Mouse (Mus musculus) forebrain, embryonic 11.5 days (tissue): ENCODE data around the gene Abcc4. TPM values are rescaled to one million over a fixed set of nuclear protein-coding genes. Genes with fewer than 3 reads are reported as not detected.
A peak's percentile ranks its signal among the peaks of the same experiment; 100 is the strongest.

Experiments used
- ATAC-seq: fragments of 200-750 bp; cut with Nextera tagmentation; replicated peaks from 2 replicates; pipeline ENCODE4 v1.8.0; 2017; ENCODE audit warnings: moderate TSS enrichment; ENCODE audit not compliant: low FRiP score
- DNase-seq: peaks from one replicate; pipeline ENCODE4 v3.0.0-alpha.2; 2017; ENCODE audit warnings: low spot score
- H3K27ac ChIP-seq: fragments of 300-500 bp; sonication (generic); 2 replicates; pipeline ENCODE4 v1.5.1; 2014; ENCODE audit warnings: low read depth, low read length
- H3K27me3 ChIP-seq: fragments of 300-500 bp; sonication (generic); 2 replicates; pipeline ENCODE4 v1.6.1; 2014; ENCODE audit warnings: mild to moderate bottlenecking, low read length, mixed read lengths; ENCODE audit not compliant: control insufficient read depth, insufficient read depth
- H3K36me3 ChIP-seq: fragments of 300-500 bp; sonication (generic); 2 replicates; pipeline ENCODE4 v1.6.1; 2014; ENCODE audit warnings: mild to moderate bottlenecking, low read length, moderate library complexity, mixed read lengths; ENCODE audit not compliant: control insufficient read depth, insufficient read depth
- H3K4me1 ChIP-seq: fragments of 300-500 bp; sonication (generic); replicated peaks from 2 replicates; pipeline ENCODE4 v1.6.1; 2014; ENCODE audit warnings: low read length, mixed read lengths; ENCODE audit not compliant: control insufficient read depth, insufficient read depth
- H3K4me2 ChIP-seq: fragments of 300-500 bp; sonication (generic); 2 replicates; pipeline ENCODE4 v1.6.1; 2014; ENCODE audit warnings: low read depth, mild to moderate bottlenecking, low read length, moderate library complexity, mixed read lengths; ENCODE audit not compliant: severe bottlenecking
- H3K4me3 ChIP-seq: fragments of 300-500 bp; sonication (generic); 2 replicates; pipeline ENCODE4 v1.5.1; 2014; ENCODE audit warnings: low read depth, low read length
- H3K9ac ChIP-seq: fragments of 300-500 bp; sonication (generic); 2 replicates; pipeline ENCODE4 v1.6.1; 2014; ENCODE audit warnings: low read length
- H3K9me3 ChIP-seq: fragments of 300-500 bp; sonication (generic); 2 replicates; pipeline ENCODE4 v1.6.1; 2016; ENCODE audit warnings: low read length, mixed read lengths; ENCODE audit not compliant: control insufficient read depth
- WGBS: fragments of 180-500 bp; shearing (Covaris S2); extraction: QIAGEN DNeasy Blood & Tissue Kit; methylation state at CpG from one replicate; pipeline ENCODE4 v1.1.7; 2014; 5-methylcytosine and 5-hydroxymethylcytosine counted together
- polyA plus RNA-seq: library from polyadenylated mRNA; unstranded; fragments of >200 nt; fragmentation: Nextera tagmentation; extraction: Ambion mirVana; gene quantifications from 2 replicates; pipeline ENCODE4 v1.2.1, GENCODE M21; 2014

The Abcc4 gene
- polyA plus RNA-seq, 1 experiment from 2014 or later = 4.0 TPM

GRCm38 (mm10) chr14:118474226-118475099 is 231.6 kb downstream of the Abcc4 start:
- Histone ChIP-seq H3K9ac (peak overlapping the region; percentile 48), H3K4me1 (peaks cover 5% of the 10 kb centered on the region; the same call in 1 of the 2 replicates), H3K36me3 (no peaks in the 10 kb centered on the region), H3K4me2 (peak overlapping the region; percentile 92), H3K9me3 (peaks cover 2% of the 10 kb centered on the region; the same call in 1 of the 2 replicates), H3K4me3 (peak overlapping the region; percentile 50), H3K27ac (no peak overlapping the region), H3K27me3 (peaks cover 5% of the 10 kb centered on the region)
- 15% methylated on average over 26 of the region's 26 CpGs for WGBS
- no peak for DNase-seq
- ATAC-seq = peak; percentile 37; the same call in 1 of the 2 replicates

- peak; percentile 87 for DNase-seq
- peaks cover 5% of the 10 kb centered on the region; the same call in 1 of the 2 replicates for H3K27me3 ChIP-seq
These were observed 232.2 kb downstream of the Abcc4 start for GRCm38 (mm10) chr14:118473831-118474193.

GRCm38 (mm10) chr14:118473188-118473830 is 232.7 kb downstream of the Abcc4 start:
- peaks cover 5% of the 10 kb centered on the region; the same call in 1 of the 2 replicates for H3K4me1 ChIP-seq
- peak overlapping the region; percentile 50 for H3K4me3 ChIP-seq
- no peaks in the 10 kb centered on the region for H3K36me3 ChIP-seq
- peak overlapping the region; percentile 48 for H3K9ac ChIP-seq
- H3K9me3 ChIP-seq = peaks cover 2% of the 10 kb centered on the region; the same call in 1 of the 2 replicates
- WGBS = 5% methylated on average over 20 of the region's 20 CpGs
- ATAC-seq (peak; percentile 48), DNase-seq (no peak)
- no peak overlapping the region for H3K27ac ChIP-seq
- peaks cover 5% of the 10 kb centered on the region; the same call in 1 of the 2 replicates for H3K27me3 ChIP-seq
- peak overlapping the region; percentile 92 for H3K4me2 ChIP-seq

More at GRCm38 (mm10) chr14:118473831-118474193, 232.2 kb downstream of the Abcc4 start:
- Histone ChIP-seq H3K4me1 (peaks cover 5% of the 10 kb centered on the region; the same call in 1 of the 2 replicates), H3K9me3 (peaks cover 2% of the 10 kb centered on the region; the same call in 1 of the 2 replicates), H3K36me3 (no peaks in the 10 kb centered on the region), H3K27ac (no peak overlapping the region), H3K4me2 (peak overlapping the region; percentile 92), H3K4me3 (peak overlapping the region; percentile 50), H3K9ac (peak overlapping the region; percentile 48)
- peak; percentile 82 for ATAC-seq
- under 1% methylated on average over 37 of the region's 37 CpGs for WGBS

GRCm38 (mm10) chr14:118465331-118465730 is 240.7 kb downstream of the Abcc4 start:
- Histone ChIP-seq H3K27ac (no peak overlapping the region), H3K9me3 (no peaks in the 10 kb centered on the region), H3K9ac (no peak overlapping the region), H3K27me3 (0 out of 2 replicates have a peak, but pooled peaks cover 2% of the 10 kb centered on the region), H3K4me1 (no peaks in the 10 kb centered on the region), H3K36me3 (no peaks in the 10 kb centered on the region), H3K4me3 (no peak overlapping the region), H3K4me2 (no peak overlapping the region)
- ATAC-seq (no peak), DNase-seq (no peak)
- WGBS = 88% methylated on average over 2 of the region's 2 CpGs

- no peak for ATAC-seq
- H3K9me3 ChIP-seq = no peaks in the 10 kb centered on the region
- DNase-seq = no peak
- H3K27ac ChIP-seq = no peak overlapping the region
- no peaks in the 10 kb centered on the region for H3K27me3 ChIP-seq
- no peak overlapping the region for H3K9ac ChIP-seq
- H3K4me2 ChIP-seq = no peak overlapping the region
- no peaks in the 10 kb centered on the region for H3K4me1 ChIP-seq
- 94% methylated on average over 3 of the region's 3 CpGs for WGBS
- H3K36me3 ChIP-seq = no peaks in the 10 kb centered on the region
- no peak overlapping the region for H3K4me3 ChIP-seq
These were observed 241.6 kb downstream of the Abcc4 start for GRCm38 (mm10) chr14:118464401-118464800.

GRCm38 (mm10) chr14:118452572-118452971 is 253.4 kb downstream of the Abcc4 start:
- Histone ChIP-seq H3K4me3 (no peak overlapping the region), H3K27me3 (no peaks in the 10 kb centered on the region), H3K9me3 (no peaks in the 10 kb centered on the region), H3K4me1 (no peaks in the 10 kb centered on the region), H3K27ac (no peak overlapping the region), H3K4me2 (no peak overlapping the region), H3K9ac (no peak overlapping the region), H3K36me3 (no peaks in the 10 kb centered on the region)
- ATAC-seq (no peak), DNase-seq (no peak)
- WGBS = 66% methylated on average over 4 of the region's 4 CpGs

GRCm38 (mm10) chr14:118440155-118440554 is 265.9 kb downstream of the Abcc4 start:
- Histone ChIP-seq H3K4me2 (no peak overlapping the region), H3K9ac (no peak overlapping the region), H3K36me3 (no peaks in the 10 kb centered on the region), H3K9me3 (no peaks in the 10 kb centered on the region), H3K27ac (no peak overlapping the region), H3K4me3 (no peak overlapping the region), H3K4me1 (peaks cover 6% of the 10 kb centered on the region; the same call in 1 of the 2 replicates), H3K27me3 (peaks cover 10% of the 10 kb centered on the region)
- 83% methylated on average over 8 of the region's 8 CpGs for WGBS
- ATAC-seq (no peak), DNase-seq (no peak)

GRCm38 (mm10) chr14:118437156-118437931 is 268.7 kb downstream of the Abcc4 start:
- peak; percentile 76 for ATAC-seq
- Histone ChIP-seq H3K27me3 (peaks cover 12% of the 10 kb centered on the region), H3K4me1 (peaks cover 6% of the 10 kb centered on the region), H3K4me3 (peak overlapping the region; percentile 48), H3K36me3 (no peaks in the 10 kb centered on the region), H3K9ac (peak overlapping the region; percentile 60), H3K9me3 (no peaks in the 10 kb centered on the region), H3K4me2 (peak overlapping the region; percentile 91), H3K27ac (0 out of 2 replicates have a peak overlapping the region, but pooled peaks have one; percentile 25)
- under 1% methylated on average over 36 of the region's 36 CpGs for WGBS
- peak; percentile 80 for DNase-seq
